Mouse (Mus musculus): ENCODE measurements at regions not wholly inside any gene's neighbourhood (a gene's known extent, or its start where the extent isn't known, plus 50 kb on each side); places are given as distances from the start of the nearest gene placed in this dataset.

DNA sequence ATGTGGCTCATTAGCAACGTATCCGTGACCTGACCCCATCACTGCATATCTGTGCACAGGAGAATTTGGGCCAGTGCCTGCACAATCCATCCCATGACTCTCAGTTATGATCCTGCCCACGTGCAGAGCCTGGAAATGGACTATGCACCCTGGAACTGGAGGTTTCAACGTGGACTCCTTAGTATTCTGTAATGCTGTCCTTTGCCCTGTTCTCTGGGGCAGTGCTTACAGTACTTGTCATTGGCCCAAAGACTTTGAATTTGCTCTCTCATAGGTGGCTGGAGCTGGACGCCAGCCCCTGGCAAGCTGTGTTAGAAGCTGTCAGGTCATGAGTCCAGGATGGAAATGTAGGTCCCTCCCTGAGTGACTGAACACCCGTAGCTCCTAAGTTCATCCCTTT lies 269.9 kb upstream of the Mki67 start:
- DNase-seq (ENCODE audit: low read depth, low spot score), result no peak

DNA sequence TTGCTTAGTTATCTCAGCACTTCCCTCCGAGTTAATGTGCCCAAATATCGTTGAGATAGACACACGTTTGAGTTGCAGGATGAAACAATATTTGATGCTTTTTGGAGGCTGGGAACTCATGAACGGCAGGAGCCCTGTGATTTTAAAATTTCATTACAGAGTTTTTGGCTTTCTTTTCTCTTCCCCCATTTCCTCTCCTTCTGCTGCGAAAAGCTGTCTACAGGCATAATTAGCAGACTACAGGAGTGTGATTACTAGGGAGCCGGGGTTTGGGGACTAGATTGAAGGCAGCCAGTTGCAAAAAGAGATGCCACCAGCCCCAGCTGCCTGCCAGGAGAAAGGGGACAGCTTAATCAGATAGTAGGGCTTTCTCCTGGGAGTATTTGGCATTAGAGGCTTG lies 274.2 kb upstream of the Mki67 start:
- DNase-seq (ENCODE audit: low read depth, low spot score), result peak; percentile 33

DNA sequence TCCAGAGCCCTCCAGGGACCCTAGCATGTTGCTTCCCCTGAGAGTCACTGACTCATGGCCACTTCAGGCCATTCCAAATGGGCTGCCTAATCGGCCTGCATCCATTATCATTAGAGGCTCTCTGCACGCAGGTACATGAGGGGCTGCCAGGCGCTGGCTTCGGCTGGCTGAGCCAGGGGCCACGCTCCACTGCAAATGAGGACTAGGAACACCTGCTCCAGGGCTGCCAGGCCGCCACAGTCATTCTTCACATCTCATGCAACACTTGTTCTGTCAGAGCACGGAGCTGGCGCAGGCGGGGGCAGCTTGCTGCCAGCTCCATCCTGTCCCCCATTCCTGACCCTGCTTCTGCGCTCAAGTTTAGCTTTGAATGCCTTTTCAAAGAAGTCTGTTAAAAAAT lies 280.7 kb upstream of the Mki67 start:
- no peak for DNase-seq (ENCODE audit: low read depth, low spot score)

DNA sequence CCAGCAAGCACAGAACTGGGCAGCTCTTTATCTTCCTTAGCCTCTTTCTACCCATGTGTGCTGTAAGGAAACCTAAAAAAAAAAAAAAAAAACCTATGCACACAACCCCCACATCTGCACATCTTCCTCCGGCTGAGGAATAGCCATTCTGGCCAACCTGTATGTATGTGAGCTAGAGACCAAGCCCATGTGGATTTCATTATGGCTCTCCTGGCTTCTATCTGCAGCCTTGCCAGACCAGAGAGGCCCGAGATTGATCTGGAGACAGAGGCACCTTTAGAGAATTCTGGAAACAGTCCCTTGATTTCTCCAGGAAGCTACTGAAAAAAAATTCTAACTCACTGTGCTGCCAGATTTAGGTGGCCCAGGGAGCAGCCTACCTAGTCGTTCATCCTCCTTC lies 281.5 kb upstream of the Mki67 start:
- no peak for DNase-seq (ENCODE audit: low read depth, low spot score)

DNA sequence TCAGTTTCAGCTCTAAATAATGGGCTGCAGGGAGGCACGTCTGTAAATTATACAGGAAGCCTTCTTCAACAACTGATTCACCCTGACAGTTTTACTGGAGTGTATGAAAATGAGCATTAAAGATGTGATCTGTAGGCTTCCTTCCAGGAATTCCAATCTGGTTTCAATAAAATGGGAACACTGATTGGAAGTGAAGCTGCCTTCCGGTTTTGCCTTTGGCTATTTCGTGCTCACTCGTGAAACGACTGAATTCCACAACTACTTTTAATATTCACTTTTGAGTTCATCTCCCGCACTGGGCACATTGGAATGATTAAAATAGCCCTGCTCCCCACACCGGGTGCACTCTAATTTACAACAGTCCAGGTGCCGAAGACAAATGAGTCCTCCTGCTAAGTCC lies 286.2 kb upstream of the Mki67 start:
- DNase-seq (ENCODE audit: low read depth, low spot score), result no peak

DNA sequence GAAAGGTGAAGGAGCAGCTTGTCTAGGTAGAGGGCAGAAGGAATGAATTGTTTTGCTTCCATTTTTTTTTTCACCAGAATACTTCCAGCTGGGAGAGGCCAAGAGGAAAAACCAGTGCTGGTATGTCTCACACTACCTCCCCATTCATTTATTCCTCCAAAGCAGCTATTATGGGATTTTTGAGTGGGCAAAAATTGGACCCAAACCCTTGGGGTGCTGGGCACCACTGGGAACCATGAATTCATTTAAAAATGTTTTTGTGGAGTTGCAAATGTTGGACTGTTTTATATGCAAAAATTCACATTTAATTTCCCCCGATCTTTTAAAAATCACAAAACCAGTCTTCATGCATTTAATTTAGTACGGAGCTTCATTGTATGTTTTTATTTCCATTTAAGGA lies 287.1 kb upstream of the Mki67 start:
- DNase-seq (ENCODE audit: low read depth, low spot score), result peak; percentile 32

DNA sequence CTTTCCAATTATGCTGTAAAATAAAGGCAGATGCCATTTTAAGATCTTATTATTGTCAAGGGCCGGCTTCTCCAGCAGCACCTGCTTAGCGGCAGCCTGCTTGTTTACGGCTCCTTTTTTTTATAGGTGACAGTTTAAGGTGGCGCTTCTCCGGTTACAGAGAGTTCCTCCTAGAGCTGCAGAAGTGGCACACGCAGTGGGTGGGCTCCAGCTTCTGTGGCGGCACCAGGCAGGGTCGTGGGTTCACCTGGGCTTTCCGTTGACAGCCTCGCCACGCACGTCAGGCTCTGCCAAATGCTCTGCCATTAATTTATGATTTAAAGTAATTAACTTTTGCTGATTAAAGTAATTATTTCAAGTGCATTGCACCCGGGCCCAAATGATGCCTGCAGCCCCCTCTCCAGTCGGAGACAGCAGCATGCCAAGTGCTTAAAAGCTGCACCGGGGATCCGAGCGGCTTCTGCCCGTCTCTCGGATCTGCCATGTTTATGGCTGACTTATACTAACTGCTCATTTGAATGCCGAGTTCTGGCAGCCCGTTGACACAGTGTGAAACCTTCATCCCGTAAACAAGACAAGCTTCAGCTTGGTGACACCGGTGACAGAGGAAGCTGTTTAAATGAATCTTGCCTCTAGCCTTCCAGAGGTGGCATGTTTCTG lies 291.8 kb upstream of the Mki67 start:
- no peak for DNase-seq (ENCODE audit: low read depth, low spot score)

DNA sequence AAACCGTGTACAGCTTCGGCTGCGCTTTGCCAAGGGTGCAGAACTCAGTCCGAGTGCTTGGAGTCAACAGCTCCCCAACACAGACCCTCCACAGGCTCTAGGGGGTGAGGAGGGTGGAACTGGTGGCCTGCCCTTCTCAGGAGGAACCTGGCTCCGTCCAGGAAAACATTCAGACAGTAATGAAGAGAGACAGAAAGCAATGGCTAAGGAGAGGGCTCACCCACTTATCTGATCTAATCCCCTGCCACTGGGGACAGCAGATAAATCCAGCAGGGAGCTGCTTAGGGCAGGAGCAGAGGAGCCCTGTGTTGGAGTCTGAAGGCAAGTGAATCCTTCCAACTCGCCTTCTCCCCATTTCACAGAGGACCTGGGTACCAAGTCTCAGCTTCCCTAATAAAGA lies 292.3 kb upstream of the Mki67 start:
- DNase-seq (ENCODE audit: low read depth, low spot score), result no peak

- DNase-seq (ENCODE audit: low read depth, low spot score), result no peak
Observed at GRCm38 (mm10) chr7:136010013-136010412, 293.9 kb upstream of the Mki67 start.

- no peak for DNase-seq (ENCODE audit: low read depth, low spot score)
Observed at GRCm38 (mm10) chr7:136014706-136015105, 298.5 kb upstream of the Mki67 start.

GRCm38 (mm10) chr7:136016918-136017317 lies 300.8 kb upstream of the Mki67 start:
- no peak for DNase-seq (ENCODE audit: low read depth, low spot score)

DNA sequence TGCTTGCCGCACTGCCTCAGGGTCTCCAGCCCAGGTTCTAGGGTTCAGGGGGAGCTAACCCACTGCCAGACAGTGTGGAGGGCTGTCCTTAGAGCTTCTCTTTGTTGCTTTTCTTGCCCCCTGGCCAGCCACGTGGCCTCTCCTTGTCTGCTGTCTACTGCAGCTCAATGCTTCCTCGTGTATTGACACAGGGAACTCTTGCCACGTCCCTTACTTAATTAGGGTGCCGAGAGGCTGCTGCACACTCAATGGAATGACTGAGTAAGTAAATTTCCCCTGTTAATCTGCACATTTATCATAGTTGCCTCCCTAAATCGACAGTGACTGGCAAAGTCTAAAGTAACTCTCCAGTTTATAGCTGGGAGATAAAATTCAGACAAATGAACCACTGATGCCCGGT lies 304.4 kb upstream of the Mki67 start:
- DNase-seq (ENCODE audit: low read depth, low spot score), result no peak

GRCm38 (mm10) chr7:136021071-136021470 lies 304.9 kb upstream of the Mki67 start:
- no peak for DNase-seq (ENCODE audit: low read depth, low spot score)

- DNase-seq (ENCODE audit: low read depth, low spot score), result no peak
Observed at GRCm38 (mm10) chr7:136022781-136023448, 306.8 kb upstream of the Mki67 start.

DNA sequence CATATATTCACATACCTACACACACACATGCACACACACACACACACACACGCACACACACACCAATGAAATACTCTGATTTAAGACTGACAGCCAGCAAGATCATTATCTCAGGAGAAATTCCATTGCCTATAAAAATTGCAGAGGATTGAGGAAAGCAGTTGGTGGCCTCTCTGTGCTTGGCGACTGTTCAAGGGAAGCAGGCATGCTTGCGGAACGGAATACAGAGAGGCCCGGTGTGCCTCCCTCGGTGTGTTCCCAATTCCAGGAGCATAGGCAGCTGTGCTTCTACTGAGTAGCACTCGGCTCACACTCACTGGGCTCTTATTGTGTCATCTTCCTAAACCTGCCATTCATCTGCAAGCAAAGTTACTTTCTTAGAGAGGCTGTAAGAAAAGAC lies 310.3 kb upstream of the Mki67 start:
- no peak for DNase-seq (ENCODE audit: low read depth, low spot score)

DNA sequence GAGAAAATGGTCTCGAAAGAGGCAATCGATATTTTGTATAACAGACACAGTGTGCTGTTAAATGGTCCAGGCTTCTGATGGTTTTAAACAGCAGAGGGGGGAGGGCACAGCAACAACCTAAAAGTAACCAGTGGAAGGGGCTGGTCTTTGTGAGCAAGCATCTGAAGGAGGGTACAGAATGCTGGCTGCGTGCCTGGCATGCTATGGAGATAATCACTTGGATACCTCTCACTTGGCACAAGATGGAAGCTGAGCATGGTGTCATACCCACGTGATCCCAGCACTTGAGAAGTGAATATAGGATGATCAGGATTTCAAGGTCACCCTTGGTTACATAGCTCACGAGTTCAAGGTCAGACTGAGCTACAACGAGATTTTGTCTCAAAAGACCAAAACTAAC lies 315.9 kb upstream of the Mki67 start:
- no peak for DNase-seq (ENCODE audit: low read depth, low spot score)

DNA sequence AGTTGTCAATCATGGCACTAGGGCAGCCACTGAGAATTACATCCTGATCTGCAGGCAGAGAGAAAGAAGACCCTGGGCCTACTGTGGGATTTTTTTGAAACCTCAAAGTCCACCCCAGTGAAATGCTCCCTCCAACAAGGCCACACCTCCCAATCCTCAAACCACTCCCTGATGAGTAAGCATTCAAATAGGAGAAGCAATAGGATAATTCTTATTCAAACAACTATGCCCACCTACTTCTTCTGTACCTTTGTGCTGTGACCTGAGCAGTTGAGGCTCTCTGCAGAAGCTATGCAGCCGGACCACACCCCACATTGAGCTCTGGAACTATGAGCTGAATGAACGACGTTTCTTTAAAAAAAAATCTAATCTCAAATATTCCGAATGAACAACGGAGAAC lies 317.4 kb upstream of the Mki67 start:
- no peak for DNase-seq (ENCODE audit: low read depth, low spot score)

DNA sequence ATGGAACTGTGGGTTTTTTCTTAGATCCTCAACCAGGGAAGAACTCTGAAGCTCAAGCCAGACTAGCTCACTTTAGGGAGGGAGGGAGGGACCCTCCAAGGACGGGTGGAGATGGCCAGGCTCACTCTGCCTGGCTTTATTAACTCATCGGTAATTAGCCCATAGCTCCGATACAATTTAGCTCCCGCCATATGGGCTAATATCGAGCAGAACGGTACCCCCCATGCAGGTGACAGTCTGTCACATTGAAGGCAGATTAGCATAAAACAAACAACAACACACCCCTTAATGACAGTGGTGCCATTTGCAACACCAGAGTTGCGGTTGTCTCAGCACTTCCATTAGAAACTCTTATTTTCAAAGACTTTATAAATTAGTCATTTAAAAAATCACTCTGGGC lies 319.6 kb upstream of the Mki67 start:
- no peak for DNase-seq (ENCODE audit: low read depth, low spot score)

GRCm38 (mm10) chr7:136038072-136038471 lies 321.9 kb upstream of the Mki67 start:
- no peak for DNase-seq (ENCODE audit: low read depth, low spot score)

- DNase-seq (ENCODE audit: low read depth, low spot score), result no peak
Observed at GRCm38 (mm10) chr7:136038906-136039305, 322.7 kb upstream of the Mki67 start.

DNA sequence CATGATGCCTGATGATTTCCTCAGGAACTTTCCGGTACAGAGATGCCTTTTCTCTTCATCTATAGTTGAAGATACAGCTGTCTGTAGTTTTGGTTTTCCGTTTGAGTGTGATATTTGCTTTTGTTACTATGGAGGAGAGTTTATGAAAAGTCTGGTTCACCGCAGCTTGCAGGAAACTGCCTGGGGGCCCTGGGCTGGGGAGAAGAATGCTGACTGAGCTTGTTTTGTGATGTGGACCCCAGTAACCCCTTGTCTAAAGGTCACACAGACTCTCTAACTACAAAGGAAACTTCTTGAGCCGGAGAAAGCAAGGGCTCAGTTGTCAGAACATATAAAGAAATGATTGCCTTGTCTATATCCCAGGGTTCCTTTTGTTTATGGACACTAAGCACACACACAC lies 325.8 kb upstream of the Mki67 start:
- DNase-seq (ENCODE audit: low read depth, low spot score), result no peak

GRCm38 (mm10) chr7:136046645-136047363 lies 330.6 kb upstream of the Mki67 start:
- no peak for DNase-seq (ENCODE audit: low read depth, low spot score)

GRCm38 (mm10) chr7:136047364-136047945 lies 331.3 kb upstream of the Mki67 start:
- no peak for DNase-seq (ENCODE audit: low read depth, low spot score)

All from telencephalon, adult 2 months (tissue).